Mouse (Mus musculus): ENCODE measurements around the gene Sfi1.
"Not testable (repeated sequence)": the region's sequence is repeated elsewhere in the genome, so short reads cannot be mapped to it uniquely, and the experiment has no call there.

DNA sequence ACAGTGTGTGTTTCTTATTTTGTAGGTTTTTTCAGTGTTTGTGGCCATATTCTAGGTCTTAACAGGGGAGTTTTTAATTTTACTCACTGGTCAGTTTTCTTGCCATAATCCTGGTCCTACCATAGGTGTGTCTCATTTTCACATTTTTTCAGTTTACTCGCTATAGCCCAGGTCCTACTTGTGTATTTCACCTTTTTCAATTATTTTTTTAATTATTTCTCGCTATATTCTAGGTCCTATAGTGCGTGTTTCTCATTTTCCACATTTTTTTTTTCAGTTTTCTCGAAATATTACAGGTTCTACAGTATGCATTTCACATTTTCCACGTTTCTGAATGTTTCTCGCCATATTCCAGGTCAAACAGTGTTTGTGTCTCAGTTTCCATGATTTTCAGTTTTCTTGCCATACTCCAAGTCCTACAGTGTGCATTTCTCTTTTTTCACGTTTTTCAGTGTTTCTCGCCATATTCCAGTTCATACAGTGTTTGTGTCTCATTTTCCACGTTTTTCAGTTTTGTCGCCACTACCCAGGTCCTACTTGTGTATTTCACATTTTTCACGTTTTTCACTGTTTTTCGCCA, 93.1 kb downstream of the Sfi1 start:
- not testable (repeated sequence) for TF ChIP-seq CTCF (IDR thresholded peaks at IDR 0.05 in 2 of 3, conservative IDR thresholded peaks at IDR 0.05 in 1 of 3; ENCODE audit: control insufficient read depth in 1 of 3, insufficient read depth in 1 of 3, low read depth in 2 of 3, low read length in 3 of 3, poor library complexity in 1 of 3, severe bottlenecking in 1 of 3); POLR2A (IDR thresholded peaks at IDR 0.05; ENCODE audit: control insufficient read depth in 1 of 2, insufficient read depth in 1 of 2, low read depth in 1 of 2, low read length in 2 of 2, poor library complexity in 1 of 2); TCF12 (IDR thresholded peaks at IDR 0.05; ENCODE audit: low read depth, low read length); BHLHE40 (IDR thresholded peaks at IDR 0.05; ENCODE audit: borderline replicate concordance, low read depth, low read length); E2F4 (IDR thresholded peaks at IDR 0.05; ENCODE audit: borderline replicate concordance, low read depth, low read length); ZNF384 (IDR thresholded peaks at IDR 0.05; ENCODE audit: low read depth, low read length)
